Mouse (Mus musculus): Measurements from ENCODE around the gene Ercc6l2. TPM values are rescaled to one million over a fixed set of nuclear protein-coding genes. Genes with fewer than 3 reads are reported as not detected.

Gene Ercc6l2
- polyA plus RNA-seq (2015; fragmentation: Nextera tagmentation; extraction: Ambion mirVana), result 18.5 and 19.8 TPM in 2 replicates

DNA sequence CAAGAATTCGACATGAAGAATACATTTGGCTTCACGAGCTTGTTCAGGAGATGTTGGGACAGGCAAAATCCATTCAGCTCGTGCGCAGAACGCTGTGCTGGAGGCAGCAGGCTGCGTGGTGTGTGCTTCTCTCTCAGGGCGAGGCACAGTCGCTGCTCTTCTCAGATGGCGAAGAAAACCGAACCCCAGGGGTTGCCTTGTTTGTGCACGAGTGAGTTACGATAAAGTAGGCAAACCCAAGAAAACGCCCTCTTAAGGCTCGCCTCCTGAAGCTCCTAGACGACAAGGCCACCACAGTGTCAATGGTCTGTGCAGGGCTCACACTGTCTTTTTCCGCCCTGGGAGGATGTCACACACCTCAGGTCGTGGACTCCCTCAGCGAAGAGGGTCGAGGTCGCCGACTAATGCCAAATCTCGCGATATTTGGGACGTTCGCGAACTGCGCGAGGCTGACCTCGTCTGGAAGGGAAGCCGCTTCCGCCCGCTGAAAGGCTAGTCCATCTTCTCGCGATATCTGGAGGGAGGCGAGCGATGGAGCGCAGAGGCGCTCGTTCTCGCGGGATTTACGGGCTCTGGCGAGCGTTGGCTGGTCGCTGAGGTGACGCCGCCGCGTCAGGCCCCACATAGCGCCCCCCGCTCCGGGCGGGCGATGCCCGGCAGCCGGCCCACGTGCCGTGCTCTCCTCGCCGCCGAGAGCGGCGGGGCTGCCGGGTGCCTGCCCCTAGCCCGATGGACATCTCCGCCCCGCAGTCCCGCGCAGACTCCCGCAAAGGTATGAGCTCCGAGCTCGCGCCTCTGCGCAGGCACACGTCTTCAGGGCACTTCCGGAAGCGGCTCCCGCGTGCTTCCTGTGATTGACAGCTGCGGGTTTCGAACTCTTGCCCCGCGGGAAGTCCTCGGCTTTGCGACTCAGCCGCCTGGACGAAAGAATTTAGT lies at the start of gene Ercc6l2:
Gene Ercc6l2 (plus strand): TSS at position 495 of the 936 bp plus-strand sequence.
- DNase-seq (ENCODE audit: low spot score), result peak; percentile 100

DNA sequence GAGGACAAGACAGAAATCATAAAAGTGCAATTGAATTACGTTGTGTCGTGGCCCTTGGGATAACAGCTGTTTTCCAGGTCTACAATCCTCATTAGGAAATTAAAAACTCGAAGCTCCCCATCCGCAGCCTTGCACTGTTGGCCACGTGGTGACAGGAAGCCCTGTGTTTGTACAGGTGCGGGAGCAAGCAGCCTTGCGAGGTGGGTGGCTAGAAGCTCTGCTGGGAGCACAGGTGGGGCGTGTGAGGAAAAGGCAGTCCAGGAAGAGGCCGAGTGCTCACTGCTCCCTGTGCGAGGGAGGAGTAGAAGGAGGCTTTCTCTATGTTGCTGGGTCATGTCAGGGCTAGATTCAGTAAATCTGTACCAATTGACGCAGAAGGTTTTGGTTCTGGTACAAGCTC lies 49.0 kb upstream of the Ercc6l2 start:
- no peak for DNase-seq (ENCODE audit: low spot score)

DNA sequence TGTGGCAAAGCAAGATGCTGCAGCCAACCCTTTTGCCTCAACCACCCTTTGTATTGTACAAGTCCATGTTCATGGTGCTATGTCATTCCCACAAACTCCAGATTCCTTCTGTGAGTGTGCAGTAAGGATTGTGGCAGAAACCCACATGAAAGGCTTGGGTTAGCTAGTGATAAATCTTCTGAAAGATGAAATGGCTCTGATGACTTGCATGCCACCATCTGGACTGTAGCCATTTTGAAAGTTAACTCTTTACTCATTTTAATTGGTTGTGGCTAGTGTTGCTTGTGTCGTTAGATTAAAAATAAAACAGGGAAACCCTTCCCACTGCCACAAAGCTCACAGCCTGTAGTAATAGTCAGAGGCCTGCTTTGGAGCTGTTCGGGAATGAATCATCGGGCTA lies 44.0 kb upstream of the Ercc6l2 start:
- no peak for DNase-seq (ENCODE audit: low spot score)

DNA sequence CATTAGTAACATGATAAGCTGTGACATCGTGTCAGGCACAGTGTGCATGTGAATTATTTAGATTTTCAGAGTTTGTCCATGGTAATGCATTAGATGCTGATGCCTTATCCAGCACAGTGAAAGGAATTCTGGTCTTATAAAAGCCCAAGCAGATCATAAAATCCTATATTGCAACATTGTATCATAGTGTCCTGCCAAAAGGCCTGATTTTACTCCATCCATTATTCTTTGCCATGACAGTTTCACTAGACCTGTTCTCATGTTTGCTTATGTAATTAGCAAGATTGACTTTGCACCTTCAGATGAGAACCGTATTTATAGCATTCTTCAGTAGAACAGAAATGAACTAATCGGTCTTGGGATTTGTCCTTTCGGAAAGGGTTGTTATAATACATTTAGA lies 36.1 kb upstream of the Ercc6l2 start:
- no peak for DNase-seq (ENCODE audit: low spot score)

DNA sequence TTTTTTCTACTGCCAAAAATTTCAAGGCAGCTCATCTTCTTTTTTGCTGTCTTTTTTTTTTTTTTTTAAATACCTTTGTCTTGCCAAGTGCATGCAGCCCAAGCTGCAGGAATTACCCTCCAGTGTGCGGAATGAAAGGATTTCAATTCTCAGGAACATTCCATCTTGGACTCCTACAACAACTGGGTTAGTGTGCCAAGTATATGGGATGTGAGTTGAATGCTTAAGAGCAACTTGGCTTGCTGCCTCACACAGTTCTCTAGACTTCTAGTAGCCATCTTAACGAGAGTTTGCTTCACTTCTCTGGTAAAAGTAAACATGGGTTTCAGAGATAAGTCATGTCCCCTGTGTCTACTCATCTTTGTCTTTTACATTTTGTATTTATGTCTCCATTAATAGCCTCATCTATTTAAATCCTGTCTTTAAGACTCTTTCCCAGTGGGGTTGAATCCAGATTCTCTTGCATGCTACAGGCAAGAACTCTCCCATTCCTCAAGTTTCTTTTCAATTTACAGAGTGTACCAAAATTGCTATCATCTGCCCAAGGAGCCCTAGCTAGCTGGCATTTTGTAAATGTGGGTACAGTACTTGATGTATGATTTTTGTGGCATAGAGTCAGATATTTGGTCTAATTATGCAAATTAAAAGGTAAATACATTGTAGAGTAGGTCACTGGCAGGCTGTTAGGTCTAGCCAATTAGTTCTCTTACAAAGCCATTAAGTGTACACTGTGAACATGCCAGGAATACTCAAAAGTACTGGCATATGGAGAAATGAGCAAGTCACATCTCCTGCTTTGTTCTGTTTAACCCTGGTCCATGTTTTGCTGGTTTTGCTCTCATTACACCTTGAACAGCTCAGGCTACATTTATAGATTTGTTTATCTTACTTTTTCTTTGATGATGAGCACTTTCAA lies 35.4 kb upstream of the Ercc6l2 start:
- DNase-seq (ENCODE audit: low spot score), result no peak

DNA sequence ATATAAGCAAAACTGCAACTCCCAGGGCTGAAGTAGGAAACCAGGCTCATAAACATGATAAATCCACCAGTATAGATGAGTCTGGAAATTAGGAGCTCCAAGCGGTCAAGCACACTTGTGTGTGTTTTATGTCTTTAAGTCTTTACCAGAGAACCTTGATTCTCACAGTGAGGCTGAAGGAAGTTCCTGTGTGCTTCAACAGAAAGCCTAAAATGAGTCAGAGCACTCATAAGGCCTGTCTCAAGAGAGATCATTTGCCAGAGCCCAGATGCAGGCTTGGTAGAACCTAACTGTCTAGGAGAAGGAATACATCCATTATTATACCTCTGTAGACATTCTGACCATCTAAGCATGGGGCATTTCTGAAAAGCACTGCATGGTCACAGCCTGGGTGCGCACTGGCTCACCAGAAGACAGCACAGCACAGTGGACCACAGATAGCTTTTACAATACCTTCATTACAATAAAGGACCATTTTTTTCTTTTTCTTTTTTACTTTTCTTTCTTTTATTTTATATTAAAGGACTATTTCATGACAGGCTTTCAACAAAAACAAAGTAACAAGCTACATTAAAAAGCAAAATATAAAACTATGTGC lies 22.7 kb upstream of the Ercc6l2 start:
- DNase-seq (ENCODE audit: low spot score), result no peak

DNA sequence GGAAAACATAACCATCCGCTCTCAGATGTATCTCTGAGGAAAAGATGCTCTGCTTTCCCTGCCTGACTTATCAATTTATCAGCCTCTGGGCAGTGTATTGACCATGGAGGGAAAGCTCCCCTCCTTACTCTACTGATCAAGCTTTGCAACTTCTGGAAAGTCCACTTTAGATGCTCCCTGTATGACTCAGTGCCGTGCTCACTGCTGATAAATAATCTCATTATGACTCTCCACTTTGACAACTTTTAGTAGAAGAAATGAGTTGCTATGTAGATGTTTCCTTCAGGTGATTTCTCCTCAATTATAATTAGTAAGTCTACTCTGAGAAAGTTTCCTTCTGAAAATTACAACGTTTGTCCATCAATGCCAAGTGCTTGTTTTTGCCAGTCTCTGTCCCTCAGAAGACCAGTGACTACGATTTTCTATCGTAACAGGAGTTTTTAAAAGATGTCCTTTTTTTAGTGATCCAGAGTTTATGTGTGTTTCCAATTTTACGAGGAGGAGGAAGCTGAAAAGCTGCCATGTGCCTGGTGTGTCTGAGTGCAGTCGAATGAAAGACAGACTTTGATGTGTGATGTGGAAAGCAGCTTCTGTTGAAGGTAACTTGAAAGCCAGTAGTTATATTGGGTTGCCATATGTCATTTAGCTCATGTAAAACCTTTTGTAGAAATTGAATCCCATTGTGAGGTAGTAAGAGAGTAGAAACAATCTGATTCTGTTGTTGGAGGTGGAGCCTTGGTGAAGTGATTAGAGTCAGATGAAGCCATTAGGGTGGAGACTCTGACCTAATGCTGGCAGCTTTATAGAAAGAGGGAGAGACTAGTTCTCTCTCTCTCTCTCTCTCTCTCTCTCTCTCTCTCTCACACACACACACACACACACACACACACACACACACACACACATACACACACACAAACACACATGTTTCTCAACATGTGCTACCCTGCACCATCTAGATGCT lies 21.4 kb upstream of the Ercc6l2 start:
- no peak for DNase-seq (ENCODE audit: low spot score)

DNA sequence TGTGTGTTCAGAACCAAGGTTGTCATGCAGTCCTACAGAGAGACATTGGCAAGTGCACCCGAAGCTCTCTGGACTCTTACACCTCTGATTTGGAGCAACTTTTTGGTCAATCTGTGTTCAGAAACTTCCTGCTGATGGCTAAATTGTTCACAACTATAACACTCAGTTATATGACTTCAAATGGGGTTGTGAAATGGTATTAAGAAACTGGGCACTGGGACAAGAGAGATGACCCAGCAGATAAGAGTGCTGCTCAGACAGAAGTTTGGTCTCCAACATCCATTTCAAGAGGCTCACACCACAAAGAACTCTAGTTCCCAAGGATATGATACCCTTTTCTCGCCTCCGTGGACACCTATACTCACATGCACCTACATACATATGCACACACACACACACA lies 16.4 kb upstream of the Ercc6l2 start:
- no peak for DNase-seq (ENCODE audit: low spot score)

DNA sequence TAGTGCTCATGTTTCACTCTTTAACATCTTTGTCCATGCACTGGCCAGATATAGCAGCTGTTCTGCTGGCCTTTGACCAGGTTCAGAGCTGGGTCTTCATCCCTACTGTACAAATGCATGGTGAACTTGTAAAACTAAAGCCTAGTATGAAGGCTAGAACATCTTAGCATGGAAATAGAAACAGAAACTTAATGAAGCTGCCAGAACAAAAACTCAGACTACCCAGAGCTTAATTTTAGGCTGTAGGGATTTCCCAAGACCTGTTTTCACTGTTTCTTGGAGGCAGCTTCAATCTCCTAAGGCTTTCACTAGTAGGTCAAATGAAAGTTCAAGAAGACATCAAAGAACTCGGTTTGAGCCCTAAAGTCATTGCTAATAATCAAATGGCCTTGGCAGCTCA lies 15.1 kb upstream of the Ercc6l2 start:
- DNase-seq (ENCODE audit: low spot score), result no peak

DNA sequence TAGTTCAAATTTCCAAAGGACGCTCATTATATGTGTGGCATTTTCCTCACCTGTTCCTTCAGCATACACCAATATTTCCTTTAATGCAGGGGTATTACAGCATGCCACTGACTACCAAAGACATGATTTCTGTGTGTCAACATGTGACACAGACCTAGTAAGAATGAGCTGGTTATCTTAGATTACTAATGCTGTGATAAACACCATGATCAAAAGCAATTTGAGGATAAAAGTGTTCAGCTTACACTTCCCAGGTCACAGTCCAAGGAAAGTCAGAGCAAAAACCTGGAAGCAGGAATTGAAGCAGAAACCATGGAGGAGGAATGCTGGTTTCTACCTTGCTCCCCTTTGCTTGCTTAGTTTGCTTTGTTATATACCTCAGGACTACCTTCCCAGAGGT lies 13.8 kb upstream of the Ercc6l2 start:
- DNase-seq (ENCODE audit: low spot score), result no peak

DNA sequence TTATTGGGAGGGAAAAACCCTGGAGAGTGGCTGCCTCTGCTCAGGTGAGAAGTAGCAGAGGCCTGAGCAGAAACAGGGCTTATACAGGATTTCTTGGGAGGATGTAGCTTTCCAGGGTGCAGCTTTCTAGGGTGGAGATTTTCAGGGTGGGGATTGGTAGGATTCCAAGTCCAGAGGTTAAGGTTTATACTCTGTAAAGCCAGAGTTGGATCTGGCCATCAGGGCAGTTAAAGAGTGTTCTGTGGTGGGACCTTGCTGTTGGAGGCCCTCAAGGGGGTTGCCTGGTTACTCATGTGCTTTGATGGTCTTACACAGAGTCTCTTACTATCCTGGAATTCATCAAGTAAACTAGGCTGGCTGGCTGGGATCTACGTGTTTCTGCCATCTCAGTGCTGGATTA lies 7.8 kb upstream of the Ercc6l2 start:
- no peak for DNase-seq (ENCODE audit: low spot score)

DNA sequence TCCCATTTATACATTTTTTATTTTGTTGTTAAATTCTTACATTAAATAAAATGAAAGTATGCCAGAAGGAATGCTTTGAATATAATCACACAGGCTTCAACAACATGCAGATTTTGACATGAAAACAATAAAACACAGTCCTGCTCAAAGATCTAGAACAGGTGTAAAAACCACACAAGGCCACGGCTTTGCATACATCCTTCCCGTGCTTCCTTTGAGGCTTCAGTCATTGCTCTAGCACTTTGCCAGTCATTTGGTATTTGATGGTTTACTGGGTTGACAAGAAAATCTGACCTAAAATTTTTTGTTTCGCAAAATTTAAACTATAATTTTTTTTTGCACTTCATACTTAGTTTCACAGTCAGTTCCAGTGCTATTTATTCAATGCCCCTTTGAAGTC lies 7.1 kb upstream of the Ercc6l2 start:
- peak; percentile 68 for DNase-seq (ENCODE audit: low spot score)

DNA sequence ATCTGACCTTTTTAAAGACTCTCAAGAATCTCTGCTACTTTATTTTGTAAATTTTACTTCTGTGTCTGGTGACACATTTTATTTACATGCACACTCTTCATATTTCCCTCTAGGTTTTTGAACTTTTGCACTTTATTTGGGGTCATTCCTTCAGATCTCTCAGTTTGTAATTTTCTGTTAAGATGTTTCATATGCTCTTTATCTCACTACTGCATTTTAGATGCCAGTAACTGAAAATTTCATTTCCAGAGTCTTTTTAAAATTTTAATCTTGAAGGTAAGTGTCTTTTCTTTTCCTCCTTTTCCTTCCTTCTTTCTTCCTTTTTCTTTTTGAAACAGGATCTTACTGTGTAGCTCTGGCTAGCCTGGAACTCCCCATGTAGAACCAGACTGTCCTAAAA lies 3.6 kb upstream of the Ercc6l2 start:
- DNase-seq (ENCODE audit: low spot score), result no peak

DNA sequence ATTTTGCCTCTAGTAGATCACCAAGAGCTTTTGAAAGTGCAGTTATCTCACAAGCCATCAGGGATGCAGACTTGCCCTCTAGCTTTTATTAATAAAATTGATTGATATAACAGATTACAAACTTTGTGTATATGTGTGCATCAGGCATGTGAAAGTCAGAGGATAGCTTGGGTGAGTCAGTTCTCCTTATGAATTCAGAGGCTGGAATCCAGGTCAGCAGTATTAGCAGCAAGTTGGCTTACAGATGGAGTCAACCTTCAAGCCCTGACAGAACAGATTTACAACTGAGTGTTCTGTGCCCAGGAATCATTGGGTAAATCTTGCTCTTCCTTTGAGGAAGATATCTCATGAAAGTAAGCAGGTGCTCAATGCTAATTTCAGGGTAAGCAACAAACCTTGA lies 891 bp downstream of the Ercc6l2 start:
- no peak for DNase-seq (ENCODE audit: low spot score)

DNA sequence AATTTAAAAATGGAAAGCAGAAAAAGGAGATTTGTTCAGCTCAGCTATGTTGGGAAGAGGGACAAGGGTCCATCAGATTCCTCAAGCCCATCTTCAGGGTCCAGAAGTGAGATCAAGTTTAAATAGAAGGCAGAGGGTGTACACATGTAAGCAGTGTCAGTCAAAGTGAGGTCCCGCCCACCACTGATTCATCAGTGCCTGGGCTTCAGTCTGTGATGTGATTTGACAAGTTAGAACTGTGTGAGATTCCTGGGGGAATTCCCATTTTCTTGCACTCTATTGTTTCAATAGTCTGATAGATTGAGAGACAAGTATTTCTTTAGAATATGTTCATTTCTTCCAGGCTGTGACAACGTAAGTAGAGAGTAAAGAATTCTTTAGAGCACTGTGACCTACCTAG lies 30.7 kb downstream of the Ercc6l2 start:
- no peak for DNase-seq (ENCODE audit: low spot score)

DNA sequence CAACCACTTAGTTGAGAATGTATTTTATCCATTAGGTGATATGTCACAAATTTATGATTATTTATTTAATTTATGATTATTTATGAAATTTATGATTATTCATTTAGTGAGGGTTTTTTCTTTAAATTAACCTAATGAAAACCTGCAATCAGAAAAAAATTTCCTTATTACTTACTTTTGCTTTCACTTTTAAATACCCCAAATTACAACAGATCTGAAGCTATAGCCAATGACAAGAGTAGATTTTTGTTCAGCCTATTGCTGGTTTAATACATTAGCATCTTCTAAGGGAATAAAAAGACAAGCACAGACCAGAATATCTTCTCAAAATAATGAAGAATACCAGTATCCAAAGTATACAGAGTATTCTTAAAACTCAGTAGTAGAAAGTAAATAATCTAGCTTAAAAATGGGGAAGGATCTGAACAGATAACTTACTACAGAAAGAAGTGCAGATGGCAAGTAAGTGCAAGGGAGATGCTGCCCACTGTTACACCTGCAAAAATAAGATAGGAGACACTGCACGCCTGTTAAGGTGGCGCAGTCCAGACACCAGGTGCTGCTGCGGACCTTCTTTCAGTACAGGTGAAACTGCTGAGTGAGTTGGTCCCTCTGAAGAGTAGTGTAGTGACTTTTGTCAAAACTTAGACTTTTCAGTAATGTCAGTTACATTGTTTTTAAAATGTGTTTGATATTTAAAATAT lies 35.4 kb downstream of the Ercc6l2 start:
- DNase-seq (ENCODE audit: low spot score), result no peak

DNA sequence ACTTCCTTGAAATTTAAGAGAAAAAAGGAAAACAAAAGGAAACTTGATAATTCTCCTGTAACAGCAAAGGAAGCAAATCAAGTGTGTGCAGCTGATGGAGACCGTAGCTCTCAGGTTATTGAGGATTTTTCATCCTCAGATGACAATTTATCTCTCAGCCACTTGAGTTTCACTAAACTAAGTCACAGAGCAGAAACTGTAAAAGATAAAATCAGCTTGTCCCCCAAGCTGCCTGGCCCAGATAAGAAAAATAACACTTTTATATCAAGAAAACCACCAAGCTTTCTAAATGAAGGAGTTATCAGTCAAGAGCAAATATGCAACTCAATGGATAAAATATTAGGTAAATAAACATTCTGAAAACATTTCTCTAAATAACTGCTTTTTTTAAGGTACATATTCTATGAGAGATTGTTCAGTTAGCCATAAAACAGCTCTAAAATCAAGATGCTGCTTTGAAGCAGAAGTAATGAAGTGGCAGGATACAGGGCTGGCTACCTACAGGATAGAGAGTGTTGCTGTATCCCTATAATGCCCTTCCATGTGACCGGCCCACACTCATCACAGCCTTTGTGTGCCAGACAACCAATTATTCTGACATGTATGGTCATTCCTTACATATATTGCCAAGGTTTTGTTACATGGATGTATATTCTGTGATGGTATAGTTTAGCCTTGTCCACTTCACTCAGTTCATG lies 57.7 kb downstream of the Ercc6l2 start:
- DNase-seq (ENCODE audit: low spot score), result no peak

DNA sequence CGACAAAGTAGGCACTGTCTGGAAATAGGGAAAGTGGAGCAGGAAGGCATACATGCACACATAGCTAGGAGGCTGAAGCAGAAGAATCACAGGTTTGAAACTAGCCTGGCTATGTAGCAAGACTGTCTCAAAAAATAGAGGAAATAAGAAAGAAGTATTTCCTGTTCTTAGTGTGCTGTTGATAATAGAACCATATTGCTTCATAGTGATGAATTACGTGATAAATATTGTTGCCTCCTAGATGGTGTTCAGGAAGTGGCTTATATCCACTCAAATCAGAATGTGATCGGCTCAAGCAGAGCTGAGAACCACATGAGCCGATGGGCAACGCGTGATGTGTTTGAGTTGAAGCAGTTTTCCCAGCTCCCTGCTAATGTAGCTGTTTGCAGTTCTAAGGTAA lies 62.1 kb downstream of the Ercc6l2 start:
- DNase-seq (ENCODE audit: low spot score), result no peak

DNA sequence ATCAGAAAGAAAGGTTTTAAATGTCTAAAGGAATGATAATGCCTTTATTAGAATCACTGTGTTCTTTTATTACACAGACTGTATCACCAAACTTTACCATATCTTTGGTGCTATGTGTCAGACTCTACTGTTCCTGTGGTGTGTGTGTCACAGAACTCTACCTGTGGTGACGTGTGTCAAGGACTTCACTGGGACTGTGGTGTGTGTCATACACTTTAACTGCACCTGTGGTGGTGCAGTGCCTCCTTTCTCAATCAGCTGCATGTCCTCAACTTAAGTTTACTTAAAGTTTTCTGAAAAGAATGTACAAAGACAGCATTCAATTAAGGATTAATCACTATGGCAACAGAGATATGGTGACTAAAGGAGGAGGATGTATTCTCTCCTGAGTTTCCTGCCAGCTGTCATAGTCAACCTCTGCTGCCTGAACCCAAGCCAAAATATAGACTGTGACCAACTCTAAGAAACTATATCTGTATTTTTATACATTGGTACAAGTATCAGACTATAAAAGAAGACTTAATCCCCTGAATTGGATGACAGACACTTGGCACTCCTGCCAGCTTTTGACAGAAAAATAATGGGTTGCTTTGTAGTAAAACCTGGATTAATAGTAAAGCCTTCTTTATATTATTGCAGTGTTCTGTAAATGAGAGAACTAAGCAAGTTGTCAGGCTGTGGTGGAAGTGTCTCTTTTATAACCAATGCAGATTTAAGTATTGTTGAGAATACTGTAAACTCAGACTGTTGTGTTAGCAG lies 64.2 kb downstream of the Ercc6l2 start:
- DNase-seq (ENCODE audit: low spot score), result no peak

All from thymus, postnatal 0 days (tissue).